Mouse (Mus musculus): ENCODE measurements around the gene Kdm4c.
"Not testable (repeated sequence)": the region's sequence is repeated elsewhere in the genome, so short reads cannot be mapped to it uniquely, and the experiment has no call there.

The Kdm4c gene

GRCm38 (mm10) chr4:74242176-74242575 lies at the start of gene Kdm4c:
Kdm4c (plus strand) TSS chr4:74242497.
- DNase-seq, result no peak

GRCm38 (mm10) chr4:74201281-74201811 lies 41.0 kb upstream of the Kdm4c start:
- no peak for DNase-seq

GRCm38 (mm10) chr4:74221780-74222179 lies 20.5 kb upstream of the Kdm4c start:
- not testable (repeated sequence) for DNase-seq

- no peak for DNase-seq
These were observed 19.9 kb upstream of the Kdm4c start for GRCm38 (mm10) chr4:74222360-74222759.

GRCm38 (mm10) chr4:74224210-74224609 lies 18.1 kb upstream of the Kdm4c start:
- no peak for DNase-seq

GRCm38 (mm10) chr4:74230994-74231393 lies 11.3 kb upstream of the Kdm4c start:
- no peak for DNase-seq

- DNase-seq, result peak; percentile 44
These were observed 10.9 kb upstream of the Kdm4c start for GRCm38 (mm10) chr4:74231405-74231804.

- no peak for DNase-seq
These were observed 8.8 kb upstream of the Kdm4c start for GRCm38 (mm10) chr4:74233534-74233933.

GRCm38 (mm10) chr4:74251348-74252244 lies 9.3 kb downstream of the Kdm4c start:
- DNase-seq, result peak; percentile 98

- peak; percentile 34 for DNase-seq
These were observed 10.2 kb downstream of the Kdm4c start for GRCm38 (mm10) chr4:74252245-74253105.

- no peak for DNase-seq
These were observed 15.6 kb downstream of the Kdm4c start for GRCm38 (mm10) chr4:74257882-74258281.

GRCm38 (mm10) chr4:74258538-74258937 lies 16.2 kb downstream of the Kdm4c start:
- DNase-seq, result no peak

- DNase-seq, result no peak
These were observed 17.0 kb downstream of the Kdm4c start for GRCm38 (mm10) chr4:74259331-74259730.

GRCm38 (mm10) chr4:74261879-74262278 lies 19.6 kb downstream of the Kdm4c start:
- DNase-seq, result no peak

- no peak for DNase-seq
These were observed 22.2 kb downstream of the Kdm4c start for GRCm38 (mm10) chr4:74264428-74264955.

- no peak for DNase-seq
These were observed 28.9 kb downstream of the Kdm4c start for GRCm38 (mm10) chr4:74271180-74271579.

- DNase-seq, result no peak
These were observed 35.2 kb downstream of the Kdm4c start for GRCm38 (mm10) chr4:74277486-74277885.

- no peak for DNase-seq
These were observed 37.9 kb downstream of the Kdm4c start for GRCm38 (mm10) chr4:74280170-74280569.

- DNase-seq, result no peak
These were observed 45.6 kb downstream of the Kdm4c start for GRCm38 (mm10) chr4:74287851-74288250.

- DNase-seq, result no peak
These were observed 52.4 kb downstream of the Kdm4c start for GRCm38 (mm10) chr4:74294726-74295125.

GRCm38 (mm10) chr4:74305315-74306105 lies 63.2 kb downstream of the Kdm4c start:
- no peak for DNase-seq

GRCm38 (mm10) chr4:74311135-74311534 lies 68.8 kb downstream of the Kdm4c start:
- no peak for DNase-seq
